Mouse (Mus musculus) retina, postnatal 7 days (tissue): Measurements from ENCODE around the gene Nav2.
A peak's percentile ranks its signal among the peaks of the same experiment; 100 is the strongest.

Source experiments
- DNase-seq: peaks from one replicate; pipeline ENCODE4 v3.0.0-alpha.2; 2012; ENCODE audit warnings: low read depth, low spot score

Gene Nav2

GRCm38 (mm10) chr7:49094531-49094930, 186.0 kb downstream of the Nav2 start:
- DNase-seq = no peak

- no peak for DNase-seq
These were observed 192.8 kb downstream of the Nav2 start for GRCm38 (mm10) chr7:49101291-49101690.

GRCm38 (mm10) chr7:49102223-49102622, 193.7 kb downstream of the Nav2 start:
- DNase-seq = no peak

- DNase-seq = no peak
These were observed 195.9 kb downstream of the Nav2 start for GRCm38 (mm10) chr7:49104376-49104775.

- DNase-seq = no peak
These were observed 196.3 kb downstream of the Nav2 start for GRCm38 (mm10) chr7:49104793-49105192.

GRCm38 (mm10) chr7:49105501-49105900, 197.0 kb downstream of the Nav2 start:
- no peak for DNase-seq

- DNase-seq = no peak
These were observed 199.6 kb downstream of the Nav2 start for GRCm38 (mm10) chr7:49108076-49108475.

GRCm38 (mm10) chr7:49119016-49119415, 210.5 kb downstream of the Nav2 start:
- no peak for DNase-seq

GRCm38 (mm10) chr7:49119794-49120487, 211.4 kb downstream of the Nav2 start:
- DNase-seq = no peak

GRCm38 (mm10) chr7:49120488-49120864, 212.0 kb downstream of the Nav2 start:
- DNase-seq = no peak

- peak; percentile 65 for DNase-seq
These were observed 212.6 kb downstream of the Nav2 start for GRCm38 (mm10) chr7:49120935-49121691.

- DNase-seq = no peak
These were observed 214.0 kb downstream of the Nav2 start for GRCm38 (mm10) chr7:49122498-49122897.

GRCm38 (mm10) chr7:49125545-49125944, 217.0 kb downstream of the Nav2 start:
- DNase-seq = peak; percentile 52

GRCm38 (mm10) chr7:49128224-49128623, 219.7 kb downstream of the Nav2 start:
- no peak for DNase-seq

- DNase-seq = peak; percentile 69
These were observed 224.4 kb downstream of the Nav2 start for GRCm38 (mm10) chr7:49132851-49133351.

- DNase-seq = no peak
These were observed 225.9 kb downstream of the Nav2 start for GRCm38 (mm10) chr7:49134396-49134795.

- DNase-seq = no peak
These were observed 231.2 kb downstream of the Nav2 start for GRCm38 (mm10) chr7:49139762-49140161.

GRCm38 (mm10) chr7:49143966-49144365, 235.4 kb downstream of the Nav2 start:
- DNase-seq = no peak

GRCm38 (mm10) chr7:49145749-49146670, 237.5 kb downstream of the Nav2 start:
- DNase-seq = no peak

GRCm38 (mm10) chr7:49152297-49152696, 243.8 kb downstream of the Nav2 start:
- no peak for DNase-seq

GRCm38 (mm10) chr7:49152713-49153112, 244.2 kb downstream of the Nav2 start:
- DNase-seq = no peak
